ENCODE assay signal across 21 mouse cellular contexts in the genomic region with DNA sequence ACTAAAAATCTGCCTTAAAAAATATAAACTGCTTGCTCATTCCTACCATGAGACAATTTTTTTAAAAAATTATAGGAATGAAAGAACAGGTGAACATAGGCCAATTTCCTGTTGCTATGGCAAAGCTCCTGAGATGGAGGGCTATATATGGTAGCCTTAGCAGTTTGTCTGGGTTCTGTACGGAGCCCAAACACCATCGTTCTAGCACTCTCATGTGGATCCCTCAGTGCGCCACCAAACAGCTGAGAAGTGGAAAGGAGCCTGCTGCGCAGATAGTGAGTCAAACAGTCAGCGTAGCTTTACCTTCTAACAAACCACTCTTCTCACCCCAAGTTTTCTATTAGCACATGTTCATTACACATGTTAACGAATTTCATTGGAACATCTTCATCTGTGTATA.
A peak's percentile ranks its signal among the peaks of the same experiment; 100 is the strongest.
DNase-seq lines count a peak whose midpoint lies in the region; ATAC-seq lines count a peak whose summit lies in the region.
"Had no signal": no experiment of that assay in that cellular context is flagged by ENCODE, and none has a peak within 500 bp of the region (broad histone marks: within the 10 kb centered on the region; RNA-seq: fewer than 3 reads in every experiment).

No protein-coding gene starts in this region.

- DNase-seq in frontal cortex, postnatal 10 days (ENCODE audit: low spot score in 2 of 2), result no peak
- DNase-seq in layer of hippocampus, adult 9-11 months, result peak; percentile 17
- no peak for DNase-seq in layer of hippocampus, postnatal 25 days (ENCODE audit: extremely low spot score in 1 of 2, low spot score in 1 of 2)
- DNase-seq in right cerebral cortex, postnatal 25 days, result peak; percentile 28
- DNase-seq in right cerebral cortex, adult 2 months (ENCODE audit: low spot score in 2 of 2), result no peak
- DNase-seq in kidney, postnatal 14 days, result no peak
- DNase-seq: adrenal gland, adult 8-10 months; adrenal gland, postnatal 14 days; adrenal gland, postnatal 36 days; B cell, adult 2 months; cerebellum, adult 11 months; cerebellum, adult 18-20 months; cerebellum, adult 8-10 months; cerebellum, postnatal 10 days; cerebellum, postnatal 25 days had no signal

- peak; percentile 90; the same call in 1 of the 2 replicates for ATAC-seq in frontal cortex, adult (ENCODE audit: low TSS enrichment)
- ATAC-seq: activated CD4-positive, CD25-positive, alpha-beta regulatory T cell, adult 4 months; CD4-positive, CD25-positive, alpha-beta regulatory T cell, adult 4 months; forebrain, embryonic 13.5 days; forebrain, embryonic 15.5 days; Patski had no signal

Comparison
In these comparisons a context has a peak if more than half of its experiments do, and no peak if none do; other contexts are left out.
1. DNase-seq: peak in layer of hippocampus, adult 9-11 months (single experiment) and right cerebral cortex, postnatal 25 days (single experiment); none in frontal cortex, postnatal 10 days (0 of 2), layer of hippocampus, postnatal 25 days (0 of 2), right cerebral cortex, adult 2 months (0 of 2) and kidney, postnatal 14 days (single experiment).